Mouse (Mus musculus): ENCODE measurements around the gene Psmd9.
A peak's percentile ranks its signal among the peaks of the same experiment; 100 is the strongest.
"Not testable (repeated sequence)": the region's sequence is repeated elsewhere in the genome, so short reads cannot be mapped to it uniquely, and the experiment has no call there.

Gene Psmd9

DNA sequence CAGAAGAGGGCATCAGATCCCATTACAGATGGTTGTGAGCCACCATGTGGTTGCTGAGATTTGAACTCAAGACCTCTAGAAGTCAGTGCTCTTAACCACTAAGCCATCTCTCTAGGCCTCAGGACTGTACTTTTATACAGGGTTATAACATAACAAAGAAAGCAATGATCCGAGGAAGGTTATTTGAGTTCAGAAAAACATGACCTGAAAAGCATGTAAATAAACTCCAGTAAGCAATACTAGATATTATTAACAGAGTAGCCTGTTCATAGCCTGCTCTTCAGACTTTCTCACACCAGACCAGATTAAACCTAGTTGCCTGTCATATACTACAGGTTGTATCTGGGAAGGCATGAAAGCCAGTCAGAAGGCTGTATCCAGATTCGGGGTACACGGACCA is 18.1 kb downstream of the Psmd9 start:
- DNase-seq (ENCODE audit: low read depth in 2 of 2, low spot score in 2 of 2), result no peak

- DNase-seq (ENCODE audit: low read depth in 2 of 2, low spot score in 2 of 2), result no peak
Observed at GRCm38 (mm10) chr5:123190912-123191311, 21.7 kb downstream of the Psmd9 start.

DNA sequence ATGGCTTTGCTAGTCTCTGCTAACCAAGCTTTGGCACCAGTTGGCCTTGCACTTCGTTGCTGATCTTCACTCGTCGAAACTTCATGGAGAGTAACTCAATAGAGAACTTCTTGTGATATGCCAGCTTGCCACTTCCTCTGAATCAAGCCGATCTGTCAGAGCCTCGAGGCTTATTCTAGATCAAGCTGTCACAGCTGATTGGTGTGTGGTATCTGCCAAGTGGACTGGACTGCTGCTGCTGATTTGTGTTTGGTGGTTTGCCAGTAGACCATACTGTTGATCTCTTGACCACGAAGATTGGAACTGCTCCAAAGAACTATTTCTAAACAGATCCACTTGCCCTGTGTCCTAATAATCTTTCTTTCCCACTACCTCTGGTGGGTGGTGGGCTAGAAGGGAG is 22.2 kb downstream of the Psmd9 start:
- no peak for DNase-seq (ENCODE audit: low read depth in 2 of 2, low spot score in 2 of 2)

GRCm38 (mm10) chr5:123192606-123193150 is 23.5 kb downstream of the Psmd9 start:
- DNase-seq (ENCODE audit: low read depth in 2 of 2, low spot score in 2 of 2), result no peak

DNA sequence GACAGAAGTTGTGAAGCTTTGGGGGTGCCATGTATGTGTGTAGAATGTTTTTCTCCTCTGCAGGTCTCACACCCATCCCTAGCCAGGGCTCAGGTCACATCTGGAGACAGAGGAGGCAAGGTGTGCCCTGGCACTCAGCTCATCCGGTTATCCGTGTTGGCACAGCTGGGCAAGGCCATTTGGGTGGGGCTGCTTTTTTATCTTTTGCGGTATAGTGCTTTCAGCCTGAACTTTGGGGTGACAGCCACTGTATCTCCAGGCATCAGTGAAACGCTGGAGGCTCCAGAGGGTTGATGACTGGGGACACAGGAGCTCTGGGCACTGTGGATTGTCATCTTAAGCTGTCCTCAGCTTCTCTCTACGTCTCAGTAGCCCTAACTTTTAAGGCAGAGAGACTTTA is 24.2 kb downstream of the Psmd9 start:
- DNase-seq (ENCODE audit: low read depth in 2 of 2, low spot score in 2 of 2), result no peak

DNA sequence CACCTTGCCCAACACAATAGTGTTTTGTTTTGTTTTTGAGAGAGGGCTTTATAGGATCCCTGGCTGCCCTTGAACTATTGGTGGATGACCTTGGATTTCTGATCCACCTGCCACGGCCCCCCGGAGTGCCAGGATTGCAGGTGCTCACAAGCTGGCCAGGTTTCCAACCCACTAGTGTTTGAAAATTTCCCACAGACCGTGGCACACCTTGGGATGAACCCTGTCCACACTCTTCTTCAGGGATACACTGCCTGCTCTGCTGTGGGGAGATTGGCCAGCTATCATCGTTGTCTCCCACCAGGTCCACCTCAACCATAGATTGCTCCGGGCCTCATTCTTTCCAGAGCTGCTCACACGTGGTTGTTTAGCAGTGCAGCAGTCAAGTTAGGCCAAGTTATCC is 25.6 kb downstream of the Psmd9 start:
- DNase-seq (ENCODE audit: low read depth in 2 of 2, low spot score in 2 of 2), result no peak

DNA sequence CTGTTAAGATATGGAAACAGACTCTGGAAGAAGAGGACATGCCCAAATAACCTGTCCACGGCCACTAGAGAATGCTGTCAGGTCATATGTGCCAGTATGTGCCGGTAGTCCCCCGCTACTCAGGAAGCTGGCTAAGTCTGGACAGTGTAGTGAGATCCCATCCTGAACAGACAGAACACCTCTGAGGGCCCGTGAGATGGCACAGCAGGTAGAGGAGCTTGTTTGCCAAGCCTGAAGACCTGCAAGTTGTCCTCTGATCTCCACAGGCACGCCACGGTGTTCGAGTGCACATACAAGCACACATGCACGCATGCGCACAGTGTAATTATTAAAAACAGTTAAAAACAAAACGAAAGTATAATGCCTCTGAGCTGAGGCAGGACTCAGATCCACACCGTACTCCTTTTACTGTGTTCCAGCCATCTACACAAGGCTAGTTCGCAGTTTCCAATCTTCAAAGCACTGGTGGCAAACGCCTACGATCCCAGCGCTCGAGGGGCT is 26.3 kb downstream of the Psmd9 start:
- no peak for DNase-seq (ENCODE audit: low read depth in 2 of 2, low spot score in 2 of 2)

DNA sequence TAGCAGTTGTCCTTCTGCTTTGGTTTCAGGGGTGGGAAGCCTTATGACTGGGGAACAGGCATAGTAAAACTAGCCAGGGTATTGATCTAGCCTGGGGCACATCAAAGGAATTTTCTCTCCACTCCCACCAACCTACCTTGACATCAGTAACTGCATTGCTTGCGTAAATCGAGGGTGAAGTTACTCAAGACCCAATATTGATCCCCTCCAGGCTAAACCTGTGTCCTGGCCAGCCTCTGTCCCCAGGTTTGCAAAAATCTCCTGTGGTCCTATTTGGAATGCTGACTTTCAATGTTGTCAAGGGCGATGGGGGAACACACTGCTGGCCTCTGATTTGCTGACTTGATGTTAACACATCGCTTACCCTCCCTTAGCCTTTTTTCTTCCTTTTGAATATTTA is 27.5 kb downstream of the Psmd9 start:
- DNase-seq (ENCODE audit: low read depth in 2 of 2, low spot score in 2 of 2), result no peak

- no peak for DNase-seq (ENCODE audit: low read depth in 2 of 2, low spot score in 2 of 2)
Observed at GRCm38 (mm10) chr5:123198523-123198922, 29.3 kb downstream of the Psmd9 start.

GRCm38 (mm10) chr5:123200816-123201522 is 31.8 kb downstream of the Psmd9 start:
- DNase-seq (ENCODE audit: low read depth in 2 of 2, low spot score in 2 of 2), result not testable (repeated sequence)

DNA sequence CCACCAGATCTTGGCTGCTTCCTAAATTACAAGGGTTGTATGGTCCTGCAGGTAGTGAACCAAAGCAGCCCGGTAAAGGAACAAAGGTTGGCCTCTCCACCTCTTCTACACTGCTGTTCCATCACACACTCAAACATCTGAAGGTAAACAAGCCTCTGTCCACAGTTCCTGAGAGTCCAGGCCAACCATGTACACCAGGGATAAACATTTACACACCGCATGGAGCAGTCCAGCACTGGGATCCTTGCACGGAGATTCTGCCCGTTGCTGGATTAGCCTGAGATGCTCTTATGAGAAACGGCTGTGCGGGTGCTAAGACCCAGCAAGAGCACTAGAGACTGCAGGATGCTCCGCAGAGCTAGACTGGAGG is 32.3 kb downstream of the Psmd9 start:
- no peak for DNase-seq (ENCODE audit: low read depth in 2 of 2, low spot score in 2 of 2)

DNA sequence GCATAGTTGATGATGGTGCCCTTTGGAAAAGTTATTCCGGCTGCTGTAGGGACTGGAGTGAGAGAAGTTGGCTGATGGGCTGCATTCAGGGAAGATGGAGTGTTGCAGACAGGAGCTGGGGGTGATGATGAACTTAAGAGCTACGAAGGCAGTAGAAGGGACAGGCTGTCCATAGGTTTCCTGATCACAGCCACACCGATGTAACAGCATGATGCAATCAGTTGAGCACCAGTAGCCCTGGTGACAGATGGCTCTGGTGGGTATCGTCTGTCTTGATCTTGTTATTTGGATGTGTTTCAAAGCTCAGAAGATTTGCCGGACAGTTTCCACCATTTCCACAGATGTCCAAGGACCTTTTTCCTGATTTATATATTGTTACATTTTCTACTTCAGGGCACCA is 32.8 kb downstream of the Psmd9 start:
- DNase-seq (ENCODE audit: low read depth in 2 of 2, low spot score in 2 of 2), result no peak

DNA sequence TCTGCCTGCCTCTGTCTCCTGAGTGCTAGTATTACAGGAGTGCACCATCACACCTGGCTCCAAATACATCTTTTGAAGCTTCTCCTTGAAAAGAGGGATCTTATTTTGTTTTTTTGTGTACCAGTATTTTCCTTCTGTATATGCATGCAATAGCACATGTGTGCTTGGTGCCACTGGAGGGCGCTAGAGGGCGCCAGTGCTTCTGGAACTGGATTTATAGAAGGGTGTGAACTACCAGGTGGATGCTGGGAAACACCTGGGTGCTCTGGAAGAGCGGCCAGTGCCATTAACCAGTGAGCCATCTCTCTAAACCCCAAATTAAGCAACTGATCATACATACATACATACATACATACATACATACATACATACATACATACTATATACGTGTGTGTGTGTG is 33.6 kb downstream of the Psmd9 start:
- DNase-seq (ENCODE audit: low read depth in 2 of 2, low spot score in 2 of 2), result not testable (repeated sequence)

GRCm38 (mm10) chr5:123203591-123203990 is 34.4 kb downstream of the Psmd9 start:
- DNase-seq (ENCODE audit: low read depth in 2 of 2, low spot score in 2 of 2), result not testable (repeated sequence)

DNA sequence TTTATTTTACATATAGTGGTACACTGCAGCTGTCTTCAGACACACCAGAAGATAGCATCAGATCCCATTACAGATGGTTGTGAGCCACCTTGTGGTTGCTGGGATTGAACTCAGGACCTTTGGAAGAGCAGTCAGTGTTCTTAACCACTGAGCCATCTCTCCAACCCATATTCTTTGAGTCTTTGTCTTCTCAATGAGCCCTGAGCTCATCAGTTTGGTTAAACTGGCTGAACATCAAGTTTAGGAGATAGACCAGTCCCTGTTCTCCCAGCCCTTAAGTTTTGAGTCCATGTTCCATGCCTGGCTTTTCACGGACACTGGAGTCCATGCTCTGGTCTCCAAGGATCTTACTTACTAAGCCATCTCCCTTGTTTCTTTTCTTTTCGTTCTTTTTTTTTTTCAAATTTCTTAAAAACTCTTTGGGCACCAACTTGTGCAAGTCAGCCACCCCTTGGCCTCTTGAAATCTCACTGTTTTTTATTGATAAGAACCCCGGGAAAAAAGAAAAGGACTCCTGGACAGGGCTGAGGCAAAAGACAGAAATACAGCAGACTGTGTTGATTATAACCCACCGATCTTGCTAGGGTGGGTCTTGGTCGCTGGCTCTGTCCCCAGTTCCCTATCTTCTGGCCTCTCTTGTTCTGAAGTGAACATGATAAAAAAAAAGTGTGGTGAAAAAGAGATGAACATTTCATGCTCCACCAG is 53.3 kb downstream of the Psmd9 start:
- not testable (repeated sequence) for DNase-seq (ENCODE audit: low read depth in 2 of 2, low spot score in 2 of 2)

GRCm38 (mm10) chr5:123223051-123223410 is 53.8 kb downstream of the Psmd9 start:
- no peak for DNase-seq (ENCODE audit: low read depth in 2 of 2, low spot score in 2 of 2)

DNA sequence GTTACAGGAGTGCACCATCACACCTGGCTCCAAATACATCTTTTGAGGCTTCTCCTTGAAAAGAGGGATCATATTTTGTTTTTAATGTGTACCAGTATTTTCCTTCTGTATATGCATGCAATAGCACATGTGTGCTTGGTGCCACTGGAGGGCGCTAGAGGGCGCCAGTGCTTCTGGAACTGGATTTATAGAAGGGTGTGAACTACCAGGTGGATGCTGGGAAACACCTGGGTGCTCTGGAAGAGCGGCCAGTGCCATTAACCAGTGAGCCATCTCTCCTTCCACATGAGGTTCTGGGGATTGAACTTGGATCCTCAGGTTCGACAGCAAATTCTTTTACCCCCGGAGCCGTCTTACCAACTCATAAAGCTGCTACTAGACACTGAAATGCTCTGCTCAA is 54.6 kb downstream of the Psmd9 start:
- not testable (repeated sequence) for DNase-seq (ENCODE audit: low read depth in 2 of 2, low spot score in 2 of 2)

- DNase-seq (ENCODE audit: low read depth in 2 of 2, low spot score in 2 of 2), result no peak
Observed at GRCm38 (mm10) chr5:123226851-123227250, 57.6 kb downstream of the Psmd9 start.

DNA sequence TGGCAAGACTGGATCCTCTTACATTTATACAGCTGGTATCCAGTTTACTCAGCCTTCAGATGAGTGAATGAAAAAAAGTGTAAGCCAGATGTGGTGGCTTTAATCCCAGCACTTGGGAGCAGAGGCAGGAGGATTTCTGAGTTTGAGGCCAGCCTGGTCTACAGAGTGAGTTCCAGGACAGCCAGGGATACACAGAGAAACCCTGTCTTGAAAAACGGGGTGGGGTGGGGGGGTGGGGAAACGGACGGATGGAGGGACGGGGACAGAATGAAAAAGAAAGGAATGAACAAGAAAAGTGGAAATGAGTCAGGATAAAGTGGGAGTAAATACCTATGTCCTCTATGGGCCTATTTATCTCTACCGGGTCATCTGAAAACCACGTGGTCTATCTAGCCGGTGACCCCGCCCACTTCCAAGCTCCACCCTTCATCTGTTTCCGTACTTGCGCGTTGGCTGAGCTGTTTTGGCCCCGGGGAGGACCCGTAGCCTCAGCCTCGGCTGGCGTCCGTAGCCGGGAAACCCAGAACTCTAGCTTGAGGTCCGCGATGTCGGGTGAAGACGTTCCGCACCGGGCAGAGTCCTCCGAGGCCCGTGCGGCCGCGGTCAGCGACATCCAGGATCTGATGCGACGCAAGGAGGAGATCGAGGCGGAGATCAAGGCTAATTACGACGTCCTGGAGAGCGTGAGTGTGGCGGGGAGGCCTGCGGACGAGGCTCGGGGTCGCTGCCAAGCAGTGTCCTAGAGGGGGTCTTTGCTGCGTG is 58.7 kb downstream of the Psmd9 start:
- peak; percentile 77 to 86 for DNase-seq (ENCODE audit: low read depth in 2 of 2, low spot score in 2 of 2)

- no peak for DNase-seq (ENCODE audit: low read depth in 2 of 2, low spot score in 2 of 2)
Observed at GRCm38 (mm10) chr5:123228524-123228922, 59.3 kb downstream of the Psmd9 start.

GRCm38 (mm10) chr5:123229296-123229695 is 60.1 kb downstream of the Psmd9 start:
- no peak for DNase-seq (ENCODE audit: low read depth in 2 of 2, low spot score in 2 of 2)

GRCm38 (mm10) chr5:123232180-123232579 is 63.0 kb downstream of the Psmd9 start:
- no peak for DNase-seq (ENCODE audit: low read depth in 2 of 2, low spot score in 2 of 2)

All from CD8-positive naive resting alpha-beta T cell, adult 2 months (primary cell).